Mouse (Mus musculus) MEL (cell line): ENCODE measurements around the gene Gm19935. TPM values are rescaled to one million over a fixed set of nuclear protein-coding genes. Genes with fewer than 3 reads are reported as not detected.

Experiments
- DNase-seq: peaks from one replicate; pipeline ENCODE4 v3.0.0; 2011; ENCODE audit warnings: low read depth, low spot score
- H3K27ac ChIP-seq: 2 replicates; pipeline ENCODE4 v1.5.1; 2012; ENCODE audit warnings: low read depth, mild to moderate bottlenecking, control low read depth, low read length, moderate library complexity; ENCODE audit not compliant: control insufficient read depth
- H3K27me3 ChIP-seq, 2 experiments: fragments of 150-350 bp in 1 of 2; sonication (generic) in 1 of 2; 2 replicates each; pipeline ENCODE4 v1.6.1; 2012; ENCODE audit warnings: low read length in 2 of 2, mild to moderate bottlenecking in 2 of 2, improper control_type of control experiment in 1 of 2, moderate library complexity in 1 of 2; ENCODE audit not compliant: insufficient read depth in 2 of 2, control insufficient read depth in 1 of 2
- H3K36me3 ChIP-seq, 2 experiments: 2 replicates each; pipeline ENCODE4 v1.6.1; 2012 to 2014; ENCODE audit warnings: low read length in 2 of 2, improper control_type of control experiment in 1 of 2, inconsistent platforms in 1 of 2, mild to moderate bottlenecking in 1 of 2; ENCODE audit not compliant: insufficient read depth in 2 of 2, control insufficient read depth in 1 of 2
- H3K4me1 ChIP-seq, 2 experiments: fragments of 150-350 bp in 1 of 2; sonication (generic) in 1 of 2; 2 replicates each; pipeline ENCODE4 v1.6.1; 2012; ENCODE audit warnings: low read length in 2 of 2, improper control_type of control experiment in 1 of 2, mild to moderate bottlenecking in 1 of 2; ENCODE audit not compliant: insufficient read depth in 2 of 2, control insufficient read depth in 1 of 2
- H3K4me3 ChIP-seq, 2 experiments: fragments of 150-350 bp in 1 of 2; sonication (generic) in 1 of 2; 2 replicates each; pipeline ENCODE4 v1.5.1; 2012; ENCODE audit warnings: low read depth in 2 of 2, low read length in 2 of 2, mild to moderate bottlenecking in 2 of 2, moderate library complexity in 2 of 2, control low read depth in 1 of 2, improper control_type of control experiment in 1 of 2; ENCODE audit not compliant: control insufficient read depth in 1 of 2, insufficient read depth in 1 of 2
- H3K79me2 ChIP-seq: 2 replicates; pipeline ENCODE4 v1.6.1; 2012; ENCODE audit warnings: mild to moderate bottlenecking, low read length, moderate library complexity; ENCODE audit not compliant: control insufficient read depth, poor library complexity, insufficient read depth
- H3K9ac ChIP-seq: 2 replicates; pipeline ENCODE4 v1.6.1; 2012; ENCODE audit warnings: low read depth, mild to moderate bottlenecking, control low read depth, low read length, moderate library complexity; ENCODE audit not compliant: control insufficient read depth, poor library complexity, severe bottlenecking
- H3K9me3 ChIP-seq: fragments of 150-350 bp; sonication (generic); replicated peaks from 2 replicates; pipeline ENCODE4 v1.6.1; 2012; ENCODE audit warnings: mild to moderate bottlenecking, low read length, improper control_type of control experiment, moderate library complexity; ENCODE audit not compliant: insufficient read depth
- BHLHE40 ChIP-seq: IDR thresholded peaks from 2 replicates; pipeline ENCODE4 v1.6.1; 2012; ENCODE audit warnings: low read depth, mild to moderate bottlenecking, inconsistent platforms, low read length, improper control_type of control experiment, borderline replicate concordance
- CHD1 ChIP-seq: IDR thresholded peaks from 2 replicates; pipeline ENCODE4 v1.6.1; 2012; ENCODE audit warnings: low read depth, mild to moderate bottlenecking, inconsistent platforms, low read length, improper control_type of control experiment
- CHD2 ChIP-seq: IDR thresholded peaks from 2 replicates; pipeline ENCODE4 v1.6.1; 2011; ENCODE audit warnings: low read length, improper control_type of control experiment
- CTCF ChIP-seq, 3 experiments: IDR thresholded peaks in 2 of 3; conservative IDR thresholded peaks in 1 of 3; 2 replicates each; pipeline ENCODE4 v1.5.1; 2011 to 2012; ENCODE audit warnings: low read length in 3 of 3, low read depth in 2 of 3, mild to moderate bottlenecking in 2 of 3, improper control_type of control experiment in 1 of 3, inconsistent platforms in 1 of 3, mixed read lengths in 1 of 3, moderate library complexity in 1 of 3; ENCODE audit not compliant: control insufficient read depth in 1 of 3, insufficient read depth in 1 of 3, poor library complexity in 1 of 3, severe bottlenecking in 1 of 3
- EP300 ChIP-seq, 2 experiments: IDR thresholded peaks; 2 replicates each; pipeline ENCODE4 v1.6.1; 2011; ENCODE audit warnings: improper control_type of control experiment in 2 of 2, low read length in 2 of 2, low read depth in 1 of 2, mild to moderate bottlenecking in 1 of 2
- GATA1 ChIP-seq: IDR thresholded peaks from 2 replicates; pipeline ENCODE4 v1.6.1; 2011; ENCODE audit warnings: low read depth, low read length, improper control_type of control experiment
- JUND ChIP-seq: IDR thresholded peaks from 2 replicates; pipeline ENCODE4 v1.6.1; 2011; ENCODE audit warnings: low read depth, mild to moderate bottlenecking, improper control_type of control experiment, low read length
- MAX ChIP-seq: IDR thresholded peaks from 2 replicates; pipeline ENCODE4 v1.6.1; 2011; ENCODE audit warnings: low read length, improper control_type of control experiment
- MAZ ChIP-seq: IDR thresholded peaks from 2 replicates; pipeline ENCODE4 v1.6.1; 2012; ENCODE audit warnings: low read depth, mild to moderate bottlenecking, inconsistent platforms, low read length, improper control_type of control experiment
- MEF2A ChIP-seq: IDR thresholded peaks from 2 replicates; pipeline ENCODE4 v1.6.1; 2014; ENCODE audit warnings: low read depth, mild to moderate bottlenecking, inconsistent platforms, low read length, improper control_type of control experiment; ENCODE audit not compliant: poor library complexity, insufficient replicate concordance, severe bottlenecking; ENCODE audit errors: extremely low read depth
- MXI1 ChIP-seq: IDR thresholded peaks from 2 replicates; pipeline ENCODE4 v1.6.1; 2011; ENCODE audit warnings: mild to moderate bottlenecking, low read depth, low read length, improper control_type of control experiment
- MYB ChIP-seq: IDR thresholded peaks from 2 replicates; pipeline ENCODE4 v1.6.1; 2011; ENCODE audit warnings: mild to moderate bottlenecking, low read depth, low read length, improper control_type of control experiment
- NELFE ChIP-seq: IDR thresholded peaks from 2 replicates; pipeline ENCODE4 v1.6.1; 2011; ENCODE audit warnings: low read depth, low read length, improper control_type of control experiment
- NRF1 ChIP-seq: IDR thresholded peaks from 2 replicates; pipeline ENCODE4 v1.6.1; 2014; ENCODE audit warnings: low read depth, mild to moderate bottlenecking, inconsistent platforms, low read length, improper control_type of control experiment, moderate library complexity; ENCODE audit not compliant: poor library complexity, insufficient read depth, severe bottlenecking
- POLR2AphosphoS2 ChIP-seq: IDR thresholded peaks from 2 replicates; pipeline ENCODE4 v1.6.1; 2011; ENCODE audit warnings: low read length, improper control_type of control experiment
- POLR2AphosphoS5 ChIP-seq: IDR thresholded peaks from 2 replicates; pipeline ENCODE4 v1.6.1; 2012; ENCODE audit warnings: low read depth, borderline replicate concordance, mild to moderate bottlenecking, inconsistent platforms, low read length, moderate library complexity, mixed read lengths
- RAD21 ChIP-seq: IDR thresholded peaks from 2 replicates; pipeline ENCODE4 v1.6.1; 2011; ENCODE audit warnings: mild to moderate bottlenecking, low read depth, low read length, improper control_type of control experiment
- SIN3A ChIP-seq: IDR thresholded peaks from 2 replicates; pipeline ENCODE4 v1.6.1; 2012; ENCODE audit warnings: low read length, improper control_type of control experiment, inconsistent platforms
- SMC3 ChIP-seq: IDR thresholded peaks from 2 replicates; pipeline ENCODE4 v1.6.1; 2011; ENCODE audit warnings: low read depth, low read length, improper control_type of control experiment
- TCF12 ChIP-seq: IDR thresholded peaks from 2 replicates; pipeline ENCODE4 v1.6.1; 2014; ENCODE audit warnings: low read depth, mild to moderate bottlenecking, inconsistent platforms, low read length, improper control_type of control experiment, moderate library complexity
- UBTF ChIP-seq: IDR thresholded peaks from 2 replicates; pipeline ENCODE4 v1.6.1; 2012; ENCODE audit warnings: low read depth, mild to moderate bottlenecking, inconsistent platforms, low read length, improper control_type of control experiment, moderate library complexity, borderline replicate concordance; ENCODE audit not compliant: insufficient read depth
- USF1 ChIP-seq: IDR thresholded peaks from 2 replicates; pipeline ENCODE4 v1.6.1; 2014; ENCODE audit warnings: low read depth, mild to moderate bottlenecking, inconsistent platforms, low read length, improper control_type of control experiment, moderate library complexity
- ZC3H11A ChIP-seq: IDR thresholded peaks from 2 replicates; pipeline ENCODE4 v1.6.1; 2012; ENCODE audit warnings: low read depth, mild to moderate bottlenecking, inconsistent platforms, low read length, improper control_type of control experiment
- ZKSCAN1 ChIP-seq: IDR thresholded peaks from 2 replicates; pipeline ENCODE4 v1.6.1; 2012; ENCODE audit warnings: low read depth, mild to moderate bottlenecking, inconsistent platforms, low read length, improper control_type of control experiment, moderate library complexity
- ZNF384 ChIP-seq: IDR thresholded peaks from 2 replicates; pipeline ENCODE4 v1.6.1; 2012; ENCODE audit warnings: low read depth, mild to moderate bottlenecking, inconsistent platforms, low read length, improper control_type of control experiment
- polyA plus RNA-seq, 2 experiments: library from polyadenylated mRNA; stranded (reverse) in 1 of 2; unstranded in 1 of 2; fragments of >175 nt in 1 of 2; fragments of >200 nt in 1 of 2; gene quantifications; 2 replicates each; pipeline versions ENCODE4 v1.2.1 to v1.2.4; 2012; ENCODE audit warnings: low replicate concordance in 2 of 2, low read depth in 1 of 2; ENCODE audit not compliant: insufficient read length in 2 of 2, insufficient read depth in 1 of 2, missing spikeins in 1 of 2
- total RNA-seq: library from RNA; depleted of rRNA; stranded (reverse); fragments of 300-350 nt; gene quantifications from 2 replicates; pipeline ENCODE4 v1.2.3, GENCODE M21; 2012

Gene Gm19935
- total and polyA plus RNA-seq, 3 experiments: not detected

GRCm38 (mm10) chr8:90794990-90795861 lies 22.0 kb downstream of the Gm19935 start (continued):
- TF ChIP-seq EP300 (IDR thresholded peaks at IDR 0.05; ENCODE audit: low read depth in 1 of 2, low read length in 2 of 2) (no peak), POLR2AphosphoS2 (no peak), JUND (no peak), CHD1 (no peak), MAX (no peak), UBTF (no peak), RAD21 (peak; percentile 42), BHLHE40 (peak; percentile 27; the same call in 1 of the 2 replicates), NELFE (no peak), MEF2A (no peak), POLR2AphosphoS5 (no peak), ZNF384 (no peak), TCF12 (no peak), SIN3A (no peak), USF1 (no peak), MXI1 (no peak), NRF1 (no peak), GATA1 (0 out of 2 replicates have a peak, but pooled peaks have one; percentile 21)

GRCm38 (mm10) chr8:90793710-90794109 lies 23.5 kb downstream of the Gm19935 start:
- Histone ChIP-seq H3K9me3 (no peaks in the 10 kb centered on the region), H3K27me3 (no peaks in the 10 kb centered on the region; a peak in 1 of 4 replicates), H3K4me3 (no peak overlapping the region), H3K27ac (no peak overlapping the region), H3K79me2 (no peaks in the 10 kb centered on the region)
- no peak for TF ChIP-seq MXI1
- peak; percentile 70 for TF ChIP-seq ZNF384
- TF ChIP-seq SMC3: peak; percentile 67
- no peak for TF ChIP-seq CHD2
- no peak for TF ChIP-seq ZKSCAN1
- TF ChIP-seq USF1: no peak
- no peak for TF ChIP-seq SIN3A
- TF ChIP-seq ZC3H11A: peak; percentile 72
- no peak for TF ChIP-seq MYB
- no peak for TF ChIP-seq MEF2A
- TF ChIP-seq TCF12: no peak
- TF ChIP-seq MAZ: no peak
- peak; percentile 67 to 90 (median 86) for TF ChIP-seq CTCF (IDR thresholded peaks at IDR 0.05 in 2 of 3, conservative IDR thresholded peaks at IDR 0.05 in 1 of 3; ENCODE audit: control insufficient read depth in 1 of 3, insufficient read depth in 1 of 3, low read depth in 2 of 3, low read length in 3 of 3, poor library complexity in 1 of 3, severe bottlenecking in 1 of 3)
- TF ChIP-seq RAD21: peak; percentile 93
- TF ChIP-seq, all 39 proteins: peak for 5
- peak; percentile 70 for DNase-seq
- Histone ChIP-seq H3K9ac (no peak overlapping the region), H3K4me1 (no peaks in the 10 kb centered on the region), H3K36me3 (peaks cover 0 to 2% of the 10 kb centered on the region in 2 experiments; a peak in 1 of 4 replicates)
